Mouse (Mus musculus) heart, postnatal 4 days (tissue): ENCODE measurements around the gene Gje1. TPM values are rescaled to one million over a fixed set of nuclear protein-coding genes. Genes with fewer than 3 reads are reported as not detected.
A peak's percentile ranks its signal among the peaks of the same experiment; 100 is the strongest.

Source experiments
- DNase-seq: peaks from one replicate; pipeline ENCODE4 v3.0.0; 2021
- total RNA-seq, 2 experiments: library from RNA; stranded (reverse); gene quantifications; 2 replicates each; pipeline ENCODE4 v1.2.3; 2021

Gene Gje1
- not detected for total RNA-seq

GRCm38 (mm10) chr10:14718114-14718513, at the start of gene Gje1:
Gje1 (minus strand) TSS chr10:14718214.
- no peak for DNase-seq

- DNase-seq: no peak
These were observed 42.6 kb upstream of the Gje1 start for GRCm38 (mm10) chr10:14760618-14761017.

DNA sequence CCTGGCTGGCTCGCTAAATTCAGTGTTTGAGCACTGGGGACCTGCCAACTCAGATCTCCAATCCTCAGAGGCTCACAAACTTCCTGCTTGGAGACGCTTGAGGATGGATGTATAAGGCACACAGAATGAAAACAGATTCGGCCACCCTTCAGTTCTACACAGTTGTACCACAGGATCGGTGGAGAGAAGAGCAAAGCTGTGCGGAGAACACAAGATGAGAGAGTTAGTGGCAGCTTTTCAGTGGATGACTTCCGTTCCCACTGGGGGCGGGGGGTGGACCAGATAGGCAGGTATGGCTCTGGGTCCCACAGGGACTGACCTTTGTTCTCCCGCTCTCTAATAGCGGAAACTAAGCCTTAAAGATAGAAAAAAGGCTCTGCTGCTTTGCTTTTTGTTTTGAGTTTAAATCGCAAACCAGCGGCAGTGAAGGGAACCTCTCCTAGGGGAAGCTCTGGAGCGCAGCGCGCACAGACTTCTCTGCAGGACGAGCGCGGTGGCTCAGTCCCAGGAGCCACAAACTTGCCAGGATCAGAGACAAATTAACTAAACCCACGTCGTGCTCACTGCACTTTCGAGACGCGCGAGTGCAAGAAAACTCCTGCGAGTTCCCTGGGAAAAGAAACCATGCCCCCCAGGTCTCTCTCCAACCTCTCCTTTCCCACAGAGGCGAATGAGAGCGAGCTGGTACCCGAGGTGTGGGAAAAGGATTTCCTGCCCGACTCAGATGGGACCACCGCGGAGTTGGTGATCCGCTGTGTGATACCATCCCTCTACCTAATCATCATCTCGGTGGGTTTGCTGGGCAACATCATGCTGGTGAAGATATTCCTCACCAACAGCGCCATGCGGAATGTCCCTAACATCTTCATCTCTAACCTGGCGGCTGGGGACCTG, 41.9 kb upstream of the Gje1 start:
- DNase-seq: peak; percentile 5

DNA sequence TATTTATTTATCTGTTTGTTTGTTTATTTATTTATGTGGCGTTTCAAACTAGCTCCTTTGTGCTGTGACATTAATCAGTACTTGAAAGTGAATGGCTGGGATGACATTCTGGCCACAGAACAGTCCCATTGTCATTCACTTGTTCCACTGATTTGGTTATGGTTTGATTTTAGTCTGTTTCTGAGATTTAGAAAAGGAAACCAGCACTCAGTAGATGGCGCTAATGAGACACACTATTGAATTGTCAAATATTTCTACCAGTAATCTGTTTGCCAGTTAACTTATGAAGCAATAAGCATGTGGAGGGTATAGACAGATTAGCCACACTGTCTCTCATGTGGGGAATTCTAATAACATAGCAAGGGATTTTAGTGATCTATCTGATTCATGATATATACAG, 16.3 kb upstream of the Gje1 start:
- DNase-seq: peak; percentile 28

GRCm38 (mm10) chr10:14725671-14726070, 7.7 kb upstream of the Gje1 start:
- DNase-seq: no peak

DNA sequence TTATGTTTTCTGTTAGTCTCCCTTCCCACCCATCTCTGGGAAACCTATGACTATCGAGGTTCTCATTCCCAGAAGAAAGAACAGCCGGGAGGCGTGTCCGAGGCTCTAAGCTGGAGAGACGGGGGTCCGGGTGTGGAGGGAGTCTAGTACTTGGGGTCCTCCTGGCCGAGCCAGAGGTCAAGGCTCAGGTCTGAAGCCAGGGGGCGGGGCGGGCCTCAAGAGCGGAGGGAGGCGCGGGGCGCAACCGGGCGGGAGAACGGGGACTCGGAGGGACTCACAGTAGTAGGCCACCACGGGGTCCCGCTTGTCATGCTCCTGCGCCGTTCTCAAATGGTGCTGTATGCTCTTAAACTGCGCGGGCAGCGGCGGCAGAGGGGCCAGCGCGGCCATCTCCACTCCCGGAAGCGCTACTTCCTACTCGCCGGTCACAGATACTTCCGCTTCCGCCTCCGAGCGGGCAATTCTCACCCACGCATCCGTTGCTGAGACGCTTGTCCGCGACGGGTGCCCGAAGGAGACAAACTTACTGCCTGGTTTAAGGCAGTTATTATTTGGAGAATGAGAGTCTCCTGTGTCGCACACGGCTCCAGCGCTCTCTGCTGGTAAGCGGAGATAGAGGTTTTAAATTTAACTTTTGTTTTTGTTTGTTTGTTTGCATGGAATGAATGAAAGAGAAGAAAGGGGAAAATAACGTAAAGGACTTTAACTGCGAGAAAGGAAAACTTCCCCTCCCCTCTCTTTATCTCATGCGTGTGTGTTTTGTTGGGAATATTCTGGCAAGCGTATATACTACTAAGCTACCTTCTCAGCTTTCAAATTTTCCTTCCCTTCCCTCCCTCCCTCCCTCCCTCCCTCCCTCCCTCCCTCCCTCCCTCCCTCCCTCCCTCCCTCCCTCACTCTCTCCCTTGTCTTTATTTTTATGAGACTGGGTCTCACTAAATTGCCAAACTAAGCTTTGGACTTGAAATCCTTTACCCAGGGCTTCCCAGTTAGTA, 12.6 kb downstream of the Gje1 start, which contains the start of the genes Vta1 and Nmbr:
Gene Vta1 (minus strand): TSS at position 489 of the 995 bp plus-strand sequence.
Gene Nmbr (plus strand): TSS at position 520 of the 995 bp plus-strand sequence.
- DNase-seq: peak; percentile 98

- no peak for DNase-seq
These were observed 14.1 kb downstream of the Gje1 start for GRCm38 (mm10) chr10:14703830-14704420.

- DNase-seq: no peak
These were observed 14.8 kb downstream of the Gje1 start for GRCm38 (mm10) chr10:14703239-14703638.

DNA sequence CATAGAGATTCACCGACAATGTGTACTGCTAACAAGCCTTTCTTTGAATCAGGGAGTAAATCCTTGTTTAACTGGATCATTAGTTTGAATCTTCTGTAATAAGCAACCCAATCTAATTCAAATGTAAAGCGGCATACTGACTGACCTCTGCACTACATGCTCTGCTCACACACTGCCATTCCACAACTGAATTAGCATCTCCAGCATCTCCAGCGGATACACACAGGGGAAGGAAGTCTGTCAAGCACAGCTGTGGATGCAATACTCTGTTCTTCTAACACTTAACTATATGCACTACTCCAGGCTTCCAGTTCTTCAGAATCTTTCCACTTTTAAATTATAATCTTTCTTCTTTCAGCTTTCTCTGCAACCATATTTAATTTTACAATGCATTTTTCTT, 27.7 kb downstream of the Gje1 start:
- no peak for DNase-seq

GRCm38 (mm10) chr10:14688785-14689442, 29.1 kb downstream of the Gje1 start:
- no peak for DNase-seq

GRCm38 (mm10) chr10:14685663-14686062, 32.4 kb downstream of the Gje1 start:
- DNase-seq: no peak

- no peak for DNase-seq
These were observed 51.9 kb downstream of the Gje1 start for GRCm38 (mm10) chr10:14666147-14666546.

Other genes starting within 250 kb of the Gje1 start
- 10 to 100 TPM in 1 of 2 experiments, 1 to 10 TPM in 1; 7.4 to 10.7 TPM for gene Adgrg6, start 172.6 kb downstream of the Gje1 start, total RNA-seq
- 10 to 100 TPM; 45.4 to 47.6 TPM for gene Vta1, start 12.7 kb downstream of the Gje1 start, total RNA-seq
- gene Nmbr, start 12.6 kb downstream of the Gje1 start, total RNA-seq: under 1 TPM in 1 of 2 experiments, not detected in 1; 0.41 TPM